Mouse (Mus musculus): ENCODE measurements around the gene Timp1. TPM values are rescaled to one million over a fixed set of nuclear protein-coding genes. Genes with fewer than 3 reads are reported as not detected.

Gene Timp1
- 15.2 and 26.1 TPM in 2 replicates for polyA plus RNA-seq (2015; fragmentation: Nextera tagmentation; extraction: Ambion mirVana)

DNA sequence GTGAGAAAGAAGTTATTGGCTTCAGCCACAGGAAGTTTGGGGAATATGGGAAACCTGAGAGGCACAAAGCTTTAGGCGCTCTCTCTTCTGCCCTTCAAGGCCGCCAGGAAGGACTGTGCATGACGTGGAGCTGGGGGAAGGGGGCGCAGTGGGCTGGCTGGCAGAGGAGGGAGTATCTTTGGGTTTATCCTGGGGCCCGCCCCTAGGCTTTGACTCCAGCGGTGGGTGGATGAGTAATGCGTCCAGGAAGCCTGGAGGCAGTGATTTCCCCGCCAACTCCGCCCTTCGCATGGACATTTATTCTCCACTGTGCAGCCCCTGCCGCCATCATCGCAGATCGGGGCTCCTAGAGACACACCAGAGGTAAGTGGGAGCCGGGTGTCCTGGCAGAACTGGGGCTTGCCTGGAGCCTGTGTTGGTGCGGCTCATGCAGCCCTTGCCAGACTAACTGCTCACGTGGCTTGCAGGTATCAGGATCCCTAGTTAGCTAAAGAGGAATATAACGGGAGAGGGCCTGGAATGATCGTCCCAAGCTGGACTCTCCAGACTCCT is at the start of gene Timp1:
TSS of gene Timp1 (plus strand) at position 205 of the 552 bp plus-strand sequence.
- peak; percentile 76; the same call in 1 of the 2 replicates for ATAC-seq (ENCODE audit: insufficient number of reproducible peaks, insufficient read depth, low FRiP score, low TSS enrichment, low read depth)
- Histone ChIP-seq H3K4me1 (no peaks in the 10 kb centered on the region), H3K9ac (no peak within 1 kb of the TSS), H3K27me3 (no peaks in the 10 kb centered on the region), H3K9me3 (no peaks in the 10 kb centered on the region), H3K36me3 (no peaks in the 10 kb centered on the region), H3K27ac (no peak within 1 kb of the TSS), H3K4me2 (peak within 1 kb of the TSS; percentile 58), H3K4me3 (peak within 1 kb of the TSS; percentile 34)
- WGBS = 21% methylated on average over 17 of the region's 18 CpGs

DNA sequence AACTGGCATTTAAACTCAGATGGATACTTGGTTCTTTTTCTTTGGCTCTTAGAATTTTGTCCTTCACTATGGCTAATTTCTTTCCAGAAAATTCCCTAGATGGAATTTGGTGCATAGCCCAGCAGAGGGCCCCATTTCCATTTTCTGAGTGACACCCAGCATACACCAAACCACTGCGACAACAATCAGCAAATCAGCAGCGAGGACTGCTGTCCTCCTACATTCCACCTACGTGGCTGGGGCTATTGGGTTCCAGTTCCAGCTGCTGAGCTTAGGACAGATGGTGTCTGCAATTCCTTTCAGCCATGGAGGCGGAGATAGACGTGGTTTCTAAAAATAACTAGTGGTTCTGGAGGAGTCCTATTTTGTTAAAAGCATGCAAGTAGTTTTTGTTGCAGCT is 41.0 kb upstream of the Timp1 start:
- H3K4me3 ChIP-seq = no peak overlapping the region
- H3K27ac ChIP-seq = no peak overlapping the region
- no peak overlapping the region for H3K9ac ChIP-seq
- 20% methylated on average over 5 of the region's 5 CpGs for WGBS
- H3K27me3 ChIP-seq = no peaks in the 10 kb centered on the region
- peak overlapping the region; percentile 11; the same call in 1 of the 2 replicates for H3K4me2 ChIP-seq
- H3K4me1 ChIP-seq = no peaks in the 10 kb centered on the region
- no peaks in the 10 kb centered on the region for H3K36me3 ChIP-seq
- ATAC-seq (ENCODE audit: insufficient number of reproducible peaks, insufficient read depth, low FRiP score, low TSS enrichment, low read depth) = no peak
- no peaks in the 10 kb centered on the region for H3K9me3 ChIP-seq

DNA sequence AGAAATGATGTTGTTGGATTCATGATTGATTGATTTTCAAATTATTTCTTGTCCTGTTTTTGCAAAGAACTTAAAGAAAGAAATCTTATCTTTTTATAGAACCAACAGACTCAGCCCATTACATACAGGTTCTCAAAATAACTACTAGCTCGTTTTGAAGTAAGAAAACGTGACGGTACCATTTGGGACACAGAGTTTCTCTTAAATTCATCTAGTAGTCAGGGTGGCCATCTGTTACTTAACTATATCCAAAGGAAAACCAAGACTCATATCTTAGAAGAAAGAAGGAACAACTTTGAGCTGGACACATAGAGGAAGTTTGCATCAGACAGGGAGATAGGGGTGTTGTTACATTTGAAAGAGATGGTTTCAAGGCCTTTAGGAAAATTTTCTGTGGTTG is 22.7 kb upstream of the Timp1 start:
- H3K4me2 ChIP-seq = no peak overlapping the region
- H3K9me3 ChIP-seq = no peaks in the 10 kb centered on the region
- H3K36me3 ChIP-seq = peaks cover 13% of the 10 kb centered on the region; the same call in 1 of the 2 replicates
- no peak overlapping the region for H3K27ac ChIP-seq
- H3K9ac ChIP-seq = no peak overlapping the region
- H3K27me3 ChIP-seq = no peaks in the 10 kb centered on the region
- 80% methylated on average over 3 of the region's 3 CpGs for WGBS
- ATAC-seq (ENCODE audit: insufficient number of reproducible peaks, insufficient read depth, low FRiP score, low TSS enrichment, low read depth) = no peak
- no peak overlapping the region for H3K4me3 ChIP-seq
- H3K4me1 ChIP-seq = 0 out of 2 replicates have a peak, but pooled peaks cover 5% of the 10 kb centered on the region

DNA sequence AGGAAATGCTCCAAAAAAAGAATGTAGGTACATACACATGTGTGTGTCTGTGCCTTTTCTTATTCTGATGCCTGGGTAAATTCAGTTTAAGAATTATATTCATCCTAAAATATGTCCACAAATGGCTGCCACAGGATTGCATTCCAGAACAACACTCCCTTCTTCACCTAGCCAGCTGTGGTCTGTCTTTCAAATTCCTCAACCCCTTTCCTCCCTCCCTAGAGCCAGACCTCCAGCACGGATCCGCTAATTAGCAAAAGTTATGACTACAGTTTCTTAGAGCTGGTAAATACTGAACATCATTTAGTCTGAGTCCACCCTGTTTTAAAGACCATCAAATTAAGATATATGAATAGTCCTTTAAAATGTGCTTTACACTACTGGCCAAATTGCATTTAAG is 22.1 kb upstream of the Timp1 start:
- H3K36me3 ChIP-seq = peaks cover 13% of the 10 kb centered on the region; the same call in 1 of the 2 replicates
- H3K27me3 ChIP-seq = no peaks in the 10 kb centered on the region
- H3K4me3 ChIP-seq = peak overlapping the region; percentile 62
- 0 out of 2 replicates have a peak, but pooled peaks cover 5% of the 10 kb centered on the region for H3K4me1 ChIP-seq
- no peak overlapping the region for H3K9ac ChIP-seq
- peak overlapping the region; percentile 61 for H3K4me2 ChIP-seq
- ATAC-seq (ENCODE audit: insufficient number of reproducible peaks, insufficient read depth, low FRiP score, low TSS enrichment, low read depth) = no peak; the same call in 1 of the 2 replicates
- H3K27ac ChIP-seq = peak overlapping the region; percentile 77
- WGBS = 18% methylated on average over 2 of the region's 2 CpGs
- H3K9me3 ChIP-seq = no peaks in the 10 kb centered on the region

DNA sequence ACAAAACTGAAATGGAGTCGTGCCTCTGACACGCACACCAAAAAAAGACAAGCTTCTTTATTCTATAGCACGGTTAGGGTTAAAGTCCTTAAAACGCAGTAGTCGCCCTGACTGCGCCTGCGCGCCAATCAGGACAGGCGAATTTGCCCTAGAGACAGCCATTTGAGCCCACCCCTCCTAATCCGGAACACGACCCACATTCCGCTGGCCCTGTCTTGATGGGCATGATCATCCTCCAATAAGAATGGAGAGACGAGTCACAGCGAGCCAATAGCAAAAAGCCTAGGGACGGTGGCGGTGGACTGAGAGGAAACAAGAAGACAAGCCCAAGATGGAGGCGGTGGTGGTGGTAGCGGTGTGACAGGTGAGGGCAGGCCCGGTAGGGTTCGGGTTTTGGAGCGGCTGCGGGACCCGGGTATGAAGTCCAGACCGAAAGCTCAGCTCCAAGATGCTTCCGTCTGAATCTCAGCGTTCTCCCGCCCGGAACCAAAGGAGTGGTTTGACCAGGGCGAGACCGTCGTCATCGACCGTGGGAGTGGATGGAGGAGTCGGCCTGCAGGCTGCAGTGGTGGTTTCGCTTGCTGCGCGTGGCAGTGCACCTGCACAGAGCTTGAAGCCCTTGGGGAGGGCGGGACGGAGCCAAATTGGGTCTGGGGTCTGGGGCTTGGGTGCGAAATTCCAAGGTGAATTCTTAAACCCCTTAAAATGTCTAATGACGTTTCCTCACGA is 21.5 kb upstream of the Timp1 start:
- 17% methylated on average over 42 of the region's 42 CpGs for WGBS
- H3K4me3 ChIP-seq = peak overlapping the region; percentile 62
- H3K4me2 ChIP-seq = peak overlapping the region; percentile 61
- H3K9me3 ChIP-seq = no peaks in the 10 kb centered on the region
- no peaks in the 10 kb centered on the region for H3K27me3 ChIP-seq
- H3K36me3 ChIP-seq = peaks cover 18% of the 10 kb centered on the region
- H3K27ac ChIP-seq = peak overlapping the region; percentile 77
- peak overlapping the region; percentile 78 for H3K9ac ChIP-seq
- 0 out of 2 replicates have a peak, but pooled peaks cover 5% of the 10 kb centered on the region for H3K4me1 ChIP-seq
- peak; percentile 96 for ATAC-seq (ENCODE audit: insufficient number of reproducible peaks, insufficient read depth, low FRiP score, low TSS enrichment, low read depth)

DNA sequence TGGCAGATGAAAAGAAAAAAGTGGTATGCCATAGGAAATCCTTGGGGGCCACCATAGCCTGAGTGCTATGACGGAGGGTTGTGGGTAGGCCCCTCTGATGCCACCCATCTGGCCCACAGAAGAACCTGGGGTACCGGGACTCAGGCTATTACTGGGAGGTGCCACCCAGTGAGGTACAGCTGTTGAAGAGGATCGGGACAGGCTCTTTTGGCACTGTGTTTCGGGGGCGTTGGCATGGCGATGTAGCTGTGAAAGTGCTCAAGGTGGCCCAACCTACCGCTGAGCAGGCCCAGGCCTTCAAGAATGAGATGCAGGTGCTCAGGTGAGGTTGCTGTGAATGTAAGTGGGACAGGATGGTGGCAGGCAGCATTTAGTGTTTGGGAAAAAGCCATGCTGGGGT is 16.2 kb upstream of the Timp1 start:
- H3K9ac ChIP-seq = no peak overlapping the region
- H3K36me3 ChIP-seq = peaks cover 39% of the 10 kb centered on the region
- WGBS = 91% methylated on average over 7 of the region's 7 CpGs
- no peak overlapping the region for H3K4me3 ChIP-seq
- no peak for ATAC-seq (ENCODE audit: insufficient number of reproducible peaks, insufficient read depth, low FRiP score, low TSS enrichment, low read depth)
- H3K9me3 ChIP-seq = no peaks in the 10 kb centered on the region
- H3K4me2 ChIP-seq = no peak overlapping the region
- H3K4me1 ChIP-seq = 0 out of 2 replicates have a peak, but pooled peaks cover 5% of the 10 kb centered on the region
- H3K27me3 ChIP-seq = no peaks in the 10 kb centered on the region
- H3K27ac ChIP-seq = no peak overlapping the region

DNA sequence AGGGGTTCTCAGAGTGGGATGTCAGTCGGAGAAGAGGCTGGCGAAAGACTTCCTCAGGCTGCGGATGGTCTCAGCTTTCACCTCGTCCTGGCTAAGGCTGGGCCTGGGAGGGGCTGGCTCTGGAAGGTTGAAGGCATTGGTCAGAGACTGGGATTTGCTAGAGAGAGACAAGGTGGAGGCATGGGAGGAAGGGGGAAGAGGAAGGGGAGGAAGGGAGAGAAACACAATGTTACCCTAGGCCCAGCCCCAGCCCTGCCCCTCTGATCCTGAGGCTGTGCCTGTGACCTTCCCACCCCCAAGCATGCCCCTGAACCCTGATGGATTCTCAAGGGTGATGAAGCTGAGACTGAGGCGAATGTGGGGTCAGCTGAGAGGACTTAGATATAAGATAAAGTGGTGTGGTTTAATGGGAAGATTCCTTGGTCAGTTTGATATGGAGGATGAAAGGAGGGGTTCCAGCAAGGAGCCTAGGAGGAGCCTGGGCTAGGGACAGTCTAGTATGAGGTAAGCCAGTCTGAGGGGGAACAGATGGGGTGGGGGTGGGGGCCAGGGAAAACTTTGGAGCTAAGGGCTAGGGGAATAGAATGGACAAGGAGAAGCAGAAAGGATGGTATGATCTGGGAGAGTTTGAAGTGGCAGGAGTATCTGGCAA is 8.4 kb upstream of the Timp1 start:
- H3K36me3 ChIP-seq = peaks cover 6% of the 10 kb centered on the region
- no peak overlapping the region for H3K4me2 ChIP-seq
- no peak overlapping the region for H3K4me3 ChIP-seq
- H3K4me1 ChIP-seq = peaks cover 7% of the 10 kb centered on the region
- H3K9ac ChIP-seq = no peak overlapping the region
- H3K27ac ChIP-seq = no peak overlapping the region
- no peaks in the 10 kb centered on the region for H3K27me3 ChIP-seq
- 35% methylated on average over 5 of the region's 5 CpGs for WGBS
- ATAC-seq (ENCODE audit: insufficient number of reproducible peaks, insufficient read depth, low FRiP score, low TSS enrichment, low read depth) = no peak
- H3K9me3 ChIP-seq = no peaks in the 10 kb centered on the region

DNA sequence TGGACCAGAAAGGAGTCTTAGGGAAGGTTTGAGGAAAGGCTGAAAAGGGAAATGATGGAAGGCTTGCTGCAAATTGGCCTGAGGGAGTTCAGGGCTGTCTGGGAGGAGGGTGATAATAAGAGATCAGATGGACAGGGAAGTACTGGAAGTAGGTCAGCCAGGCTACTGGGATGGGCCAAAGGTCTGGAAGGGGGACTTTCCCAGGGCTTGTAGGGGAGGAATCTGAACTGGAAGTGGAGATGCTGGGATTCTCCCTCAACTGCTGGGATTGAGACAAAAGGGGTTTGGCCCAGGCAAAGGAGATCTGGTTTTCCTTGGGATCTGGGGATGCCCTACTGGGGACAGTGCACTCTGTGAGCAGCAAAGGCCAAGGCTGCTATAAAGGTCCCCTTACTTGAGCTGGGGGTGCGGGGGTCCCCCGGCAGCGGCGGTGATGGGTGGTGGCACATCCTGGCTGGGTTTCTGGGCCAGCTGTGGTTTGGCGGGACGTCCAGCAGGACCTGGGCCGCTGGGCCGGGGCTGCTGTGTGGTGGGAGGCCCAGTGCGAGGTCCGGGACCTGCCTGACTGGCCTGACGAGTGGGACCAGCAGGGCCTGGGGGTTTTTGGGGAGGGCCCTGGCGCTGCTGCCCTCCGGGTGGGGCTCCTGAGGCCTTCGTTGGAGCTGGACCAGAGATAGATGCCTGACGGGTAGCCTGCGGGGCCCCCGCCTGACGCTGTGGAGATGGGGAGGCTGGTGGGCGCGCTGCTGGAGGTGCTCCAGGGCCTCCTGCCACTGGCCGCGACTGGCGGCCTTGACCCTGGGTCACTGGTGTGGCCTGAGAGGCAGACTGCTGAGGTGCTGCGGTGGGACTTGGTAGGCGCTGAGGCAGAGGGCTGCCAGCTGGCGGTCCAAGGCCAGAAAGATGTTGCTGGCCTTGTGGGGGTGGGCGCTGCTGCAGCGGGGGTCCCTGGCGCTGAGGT is 7.6 kb upstream of the Timp1 start:
- Histone ChIP-seq H3K4me3 (no peak overlapping the region), H3K27ac (peak overlapping the region; percentile 22; the same call in 1 of the 2 replicates), H3K27me3 (no peaks in the 10 kb centered on the region), H3K36me3 (peaks cover 4% of the 10 kb centered on the region), H3K9me3 (no peaks in the 10 kb centered on the region), H3K4me1 (peaks cover 7% of the 10 kb centered on the region), H3K4me2 (peak overlapping the region; percentile 22), H3K9ac (0 out of 2 replicates have a peak overlapping the region, but pooled peaks have one; percentile 16)
- peak; percentile 22; the same call in 1 of the 2 replicates for ATAC-seq (ENCODE audit: insufficient number of reproducible peaks, insufficient read depth, low FRiP score, low TSS enrichment, low read depth)
- WGBS = 40% methylated on average over 29 of the region's 29 CpGs

DNA sequence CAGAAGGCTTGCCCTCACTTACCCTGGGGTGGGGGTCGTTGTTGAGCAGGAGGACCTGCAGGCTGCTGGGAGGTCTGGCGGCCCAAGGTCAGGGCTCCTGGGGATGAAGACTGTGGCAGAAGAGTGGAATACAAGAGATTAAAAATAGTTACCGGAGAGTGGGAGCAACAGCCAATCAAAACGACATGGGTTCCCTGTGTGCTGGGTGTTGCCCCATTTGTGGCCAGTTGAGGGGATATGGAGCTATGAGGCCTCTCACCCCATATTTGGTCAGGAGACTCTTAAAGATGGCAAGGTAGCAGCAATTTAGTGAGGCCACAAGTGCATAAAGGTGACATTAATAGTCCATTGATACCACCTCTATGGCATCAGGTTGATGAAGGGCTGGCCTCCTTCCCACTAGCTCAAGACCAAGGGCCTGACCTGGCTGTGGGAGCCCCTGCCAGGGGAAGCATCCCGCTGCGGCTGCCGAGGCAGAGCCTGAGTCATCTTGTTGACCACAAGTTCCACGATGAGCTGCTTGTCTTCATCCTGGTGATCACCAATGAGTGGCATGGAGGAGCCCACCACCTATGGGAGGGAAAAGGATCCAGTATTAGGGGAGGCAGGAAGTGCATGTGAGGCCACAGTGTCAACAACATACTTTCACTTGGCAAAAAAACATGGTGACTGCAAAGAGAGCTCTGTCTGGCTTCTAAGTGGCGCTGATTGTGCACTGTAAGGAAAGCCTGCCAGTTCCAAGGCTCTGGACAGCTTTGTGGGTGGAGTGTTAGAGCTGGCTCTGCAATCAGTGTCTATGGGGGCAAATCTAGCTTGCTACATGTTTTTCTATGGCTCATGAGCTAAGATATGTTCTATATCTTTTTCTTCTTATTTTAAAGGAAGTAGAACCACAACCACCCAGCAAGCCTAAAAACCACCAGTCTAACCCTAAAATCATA is 6.5 kb upstream of the Timp1 start:
- no peak overlapping the region for H3K4me2 ChIP-seq
- peaks cover 7% of the 10 kb centered on the region for H3K4me1 ChIP-seq
- ATAC-seq (ENCODE audit: insufficient number of reproducible peaks, insufficient read depth, low FRiP score, low TSS enrichment, low read depth) = no peak
- 85% methylated on average over 9 of the region's 9 CpGs for WGBS
- H3K27ac ChIP-seq = 0 out of 2 replicates have a peak overlapping the region, but pooled peaks have one; percentile 33
- H3K27me3 ChIP-seq = no peaks in the 10 kb centered on the region
- H3K4me3 ChIP-seq = no peak overlapping the region
- no peak overlapping the region for H3K9ac ChIP-seq
- no peaks in the 10 kb centered on the region for H3K36me3 ChIP-seq
- no peaks in the 10 kb centered on the region for H3K9me3 ChIP-seq

DNA sequence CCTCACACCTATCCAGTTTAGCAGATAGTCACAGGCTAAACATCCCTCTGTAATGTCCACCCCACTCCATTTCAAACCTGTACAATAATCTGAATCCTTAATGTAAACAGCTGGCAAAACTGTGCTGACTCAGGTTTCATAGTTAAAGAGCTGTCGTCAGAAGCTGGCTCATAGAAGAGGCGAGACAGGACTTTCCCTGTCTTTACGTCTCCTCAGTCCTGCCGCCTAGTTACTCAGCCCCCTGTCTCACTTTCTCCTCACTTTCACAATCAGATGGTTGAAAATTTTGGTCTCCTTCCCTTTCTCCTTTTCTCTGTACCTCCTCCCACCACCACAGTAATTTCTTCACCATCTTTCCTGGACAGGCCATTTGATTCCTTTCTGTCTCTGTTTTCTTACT is 1.9 kb upstream of the Timp1 start:
- Histone ChIP-seq H3K27me3 (no peaks in the 10 kb centered on the region), H3K4me3 (no peak overlapping the region), H3K36me3 (no peaks in the 10 kb centered on the region), H3K4me2 (no peak overlapping the region), H3K27ac (no peak overlapping the region), H3K9me3 (no peaks in the 10 kb centered on the region), H3K4me1 (no peaks in the 10 kb centered on the region), H3K9ac (no peak overlapping the region)
- WGBS = 46% methylated on average over 4 of the region's 4 CpGs
- ATAC-seq (ENCODE audit: insufficient number of reproducible peaks, insufficient read depth, low FRiP score, low TSS enrichment, low read depth) = no peak
